Mouse (Mus musculus) E14TG2a.4 (cell line): ENCODE measurements around the gene Tmem50a.

Source experiments
- CTCF ChIP-seq: conservative IDR thresholded peaks from 2 replicates; pipeline ENCODE4 v1.5.1; 2014; ENCODE audit warnings: low read length
- NANOG ChIP-seq: IDR thresholded peaks from 2 replicates; pipeline ENCODE4 v1.6.1; 2014; ENCODE audit warnings: borderline replicate concordance, low read length, mixed read lengths
- POU5F1 ChIP-seq: IDR thresholded peaks from 2 replicates; pipeline ENCODE4 v1.6.1; 2014; ENCODE audit warnings: low read length, borderline replicate concordance

GRCm38 (mm10) chr4:134920631-134921030 lies 5.8 kb upstream of the Tmem50a start:
- no peak for TF ChIP-seq CTCF
- no peak for TF ChIP-seq NANOG
- TF ChIP-seq POU5F1 = no peak
